ENCODE assay signal across 34 mouse cellular contexts in the genomic region with DNA sequence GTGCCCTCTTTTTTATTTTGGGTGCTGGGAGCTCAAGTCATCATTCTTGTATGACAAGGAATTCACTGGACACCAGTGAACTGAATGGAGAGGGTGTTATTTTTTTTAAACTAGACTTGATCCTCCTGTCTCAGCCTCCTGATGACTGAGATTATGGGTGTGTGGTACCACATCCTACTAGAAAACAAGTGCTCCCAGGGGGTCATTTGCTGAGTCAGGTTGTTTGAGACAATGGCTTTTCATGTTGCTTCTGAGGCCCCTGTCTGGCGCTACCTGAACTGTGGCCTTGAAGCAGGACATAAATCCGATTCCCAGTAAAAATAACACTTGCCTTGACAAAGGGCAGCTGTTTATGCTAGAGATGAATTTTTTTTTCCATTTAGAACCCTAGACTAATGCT. TPM values are rescaled to one million over a fixed set of nuclear protein-coding genes. Genes with fewer than 3 reads are reported as not detected.
"Had no signal": no experiment of that assay in that cellular context is flagged by ENCODE, and none has a peak within 500 bp of the region (broad histone marks: within the 10 kb centered on the region; RNA-seq: fewer than 3 reads in every experiment).

No protein-coding gene starts in this region.

- H3K27ac ChIP-seq: heart, embryonic 10.5 days; heart, embryonic 13.5 days; heart, embryonic 15.5 days; hindbrain, embryonic 10.5 days; hindbrain, embryonic 12.5 days; hindbrain, embryonic 14.5 days; hindbrain, embryonic 15.5 days; hindbrain, postnatal 0 days; intestine, embryonic 15.5 days; kidney, embryonic 15.5 days; kidney, postnatal 0 days; layer of hippocampus, adult 2 months; left cerebral cortex, adult 2 months had no signal

- ATAC-seq: hindbrain, embryonic 16.5 days; hindbrain, postnatal 0 days; inflammation-experienced regulatory T-cells, adult 6 months had no signal

- H3K27me3 ChIP-seq: heart, embryonic 12.5 days; heart, embryonic 13.5 days; heart, embryonic 15.5 days; hindbrain, embryonic 12.5 days; hindbrain, embryonic 15.5 days; intestine, embryonic 15.5 days; kidney, embryonic 15.5 days had no signal

- H3K9me3 ChIP-seq: heart, embryonic 10.5 days; heart, embryonic 12.5 days; heart, embryonic 13.5 days; heart, embryonic 15.5 days; hindbrain, embryonic 10.5 days; hindbrain, embryonic 12.5 days; hindbrain, embryonic 15.5 days; intestine, embryonic 15.5 days; kidney, embryonic 15.5 days had no signal

- H3K9ac ChIP-seq: heart, embryonic 12.5 days; heart, embryonic 13.5 days; heart, embryonic 15.5 days; hindbrain, embryonic 12.5 days; hindbrain, embryonic 14.5 days; hindbrain, embryonic 15.5 days; intestine, embryonic 15.5 days; kidney, embryonic 15.5 days had no signal

- H3K4me1 ChIP-seq: heart, embryonic 10.5 days; heart, embryonic 12.5 days; heart, embryonic 13.5 days; heart, embryonic 15.5 days; hindbrain, embryonic 10.5 days; hindbrain, embryonic 12.5 days; hindbrain, embryonic 15.5 days; intestine, embryonic 15.5 days had no signal

- H3K4me3 ChIP-seq: heart, embryonic 10.5 days; heart, embryonic 12.5 days; heart, embryonic 13.5 days; heart, embryonic 15.5 days; hindbrain, embryonic 10.5 days; hindbrain, embryonic 12.5 days; hindbrain, embryonic 15.5 days; intestine, embryonic 15.5 days; kidney, embryonic 15.5 days; layer of hippocampus, adult 2 months; left cerebral cortex, adult 2 months had no signal

- DNase-seq: heart, postnatal 10 days; heart, postnatal 14 days; heart, postnatal 36 days; heart, postnatal 4 days; kidney, adult 11 months; kidney, adult 18-20 months; kidney, adult 2 months; kidney, adult 8-10 months; kidney, adult 9 months; kidney, postnatal 10 days; kidney, postnatal 14 days; kidney, postnatal 25 days; kidney, postnatal 36 days; kidney, postnatal 4 days; layer of hippocampus, adult 9-11 months; layer of hippocampus, postnatal 36 days had no signal

- H3K4me2 ChIP-seq: heart, embryonic 11.5 days; heart, embryonic 12.5 days; heart, embryonic 13.5 days; heart, embryonic 15.5 days; hindbrain, embryonic 12.5 days; hindbrain, embryonic 14.5 days; hindbrain, embryonic 15.5 days; intestine, embryonic 15.5 days; kidney, embryonic 15.5 days had no signal

RNA-seq across cellular contexts. Expression of a gene that starts 0.8 kb away (rescaled TPM):
- polyA plus RNA-seq: intestine, postnatal 0 days had no signal
